Mouse (Mus musculus): ENCODE data around the gene Chst14. TPM values are rescaled to one million over a fixed set of nuclear protein-coding genes. Genes with fewer than 3 reads are reported as not detected.

The Chst14 gene
- polyA plus RNA-seq, 1 experiment from 2014 or later: 3.5 TPM

- peaks cover 21% of the 10 kb centered on the region for H3K27me3 ChIP-seq (ENCODE audit: control insufficient read depth, insufficient read depth, low read length)
- peak; percentile 18 for ATAC-seq (ENCODE audit: low read depth)
- peak overlapping the region; percentile 86 for H3K27ac ChIP-seq (ENCODE audit: low read depth, low read length)
- peak overlapping the region; percentile 90 for H3K9ac ChIP-seq (replicated peaks; ENCODE audit: low read depth, low read length)
- WGBS: 0% methylated on average over 59 of the region's 106 CpGs
- H3K4me3 ChIP-seq (ENCODE audit: low read depth, low read length): peak overlapping the region; percentile 90
- no peaks in the 10 kb centered on the region for H3K9me3 ChIP-seq (ENCODE audit: control insufficient read depth, low read length)
- peaks cover 26% of the 10 kb centered on the region for H3K4me1 ChIP-seq (ENCODE audit: control insufficient read depth, insufficient read depth, low read length)
- H3K4me2 ChIP-seq (ENCODE audit: low read depth, low read length): peak overlapping the region; percentile 99
- H3K36me3 ChIP-seq (ENCODE audit: control insufficient read depth, insufficient read depth, low read length): no peaks in the 10 kb centered on the region
Observed at GRCm38 (mm10) chr2:118902051-118903025, 24.0 kb upstream of the Chst14 start.

GRCm38 (mm10) chr2:118903333-118903741, 23.0 kb upstream of the Chst14 start:
- H3K4me3 ChIP-seq (ENCODE audit: low read depth, low read length): peak overlapping the region; percentile 90
- no peak for ATAC-seq (ENCODE audit: low read depth)
- no peaks in the 10 kb centered on the region for H3K9me3 ChIP-seq (ENCODE audit: control insufficient read depth, low read length)
- peak overlapping the region; percentile 99 for H3K4me2 ChIP-seq (ENCODE audit: low read depth, low read length)
- H3K9ac ChIP-seq (replicated peaks; ENCODE audit: low read depth, low read length): peak overlapping the region; percentile 90
- H3K27ac ChIP-seq (ENCODE audit: low read depth, low read length): no peak overlapping the region
- H3K36me3 ChIP-seq (ENCODE audit: control insufficient read depth, insufficient read depth, low read length): no peaks in the 10 kb centered on the region
- H3K4me1 ChIP-seq (ENCODE audit: control insufficient read depth, insufficient read depth, low read length): peaks cover 23% of the 10 kb centered on the region
- peaks cover 13% of the 10 kb centered on the region for H3K27me3 ChIP-seq (ENCODE audit: control insufficient read depth, insufficient read depth, low read length)
- 8% methylated on average over 10 of the region's 10 CpGs for WGBS

GRCm38 (mm10) chr2:118905433-118906117, 20.7 kb upstream of the Chst14 start:
- no peaks in the 10 kb centered on the region for H3K36me3 ChIP-seq (ENCODE audit: control insufficient read depth, insufficient read depth, low read length)
- H3K27me3 ChIP-seq (ENCODE audit: control insufficient read depth, insufficient read depth, low read length): no peaks in the 10 kb centered on the region
- no peaks in the 10 kb centered on the region for H3K9me3 ChIP-seq (ENCODE audit: control insufficient read depth, low read length)
- no peak overlapping the region for H3K27ac ChIP-seq (ENCODE audit: low read depth, low read length)
- 83% methylated on average over 7 of the region's 7 CpGs for WGBS
- ATAC-seq (ENCODE audit: low read depth): no peak
- peaks cover 17% of the 10 kb centered on the region for H3K4me1 ChIP-seq (ENCODE audit: control insufficient read depth, insufficient read depth, low read length)
- H3K4me3 ChIP-seq (ENCODE audit: low read depth, low read length): no peak overlapping the region
- H3K9ac ChIP-seq (replicated peaks; ENCODE audit: low read depth, low read length): no peak overlapping the region
- H3K4me2 ChIP-seq (ENCODE audit: low read depth, low read length): no peak overlapping the region

GRCm38 (mm10) chr2:118906118-118906492, 20.2 kb upstream of the Chst14 start:
- ATAC-seq (ENCODE audit: low read depth): no peak
- H3K27ac ChIP-seq (ENCODE audit: low read depth, low read length): no peak overlapping the region
- no peaks in the 10 kb centered on the region for H3K36me3 ChIP-seq (ENCODE audit: control insufficient read depth, insufficient read depth, low read length)
- 73% methylated on average over 5 of the region's 5 CpGs for WGBS
- H3K9ac ChIP-seq (replicated peaks; ENCODE audit: low read depth, low read length): no peak overlapping the region
- H3K9me3 ChIP-seq (ENCODE audit: control insufficient read depth, low read length): no peaks in the 10 kb centered on the region
- H3K4me2 ChIP-seq (ENCODE audit: low read depth, low read length): no peak overlapping the region
- H3K4me1 ChIP-seq (ENCODE audit: control insufficient read depth, insufficient read depth, low read length): peaks cover 17% of the 10 kb centered on the region
- no peaks in the 10 kb centered on the region for H3K27me3 ChIP-seq (ENCODE audit: control insufficient read depth, insufficient read depth, low read length)
- H3K4me3 ChIP-seq (ENCODE audit: low read depth, low read length): no peak overlapping the region

- no peak overlapping the region for H3K27ac ChIP-seq (ENCODE audit: low read depth, low read length)
- no peak overlapping the region for H3K9ac ChIP-seq (replicated peaks; ENCODE audit: low read depth, low read length)
- WGBS: 91% methylated on average over 3 of the region's 3 CpGs
- H3K4me1 ChIP-seq (ENCODE audit: control insufficient read depth, insufficient read depth, low read length): peaks cover 17% of the 10 kb centered on the region
- H3K4me2 ChIP-seq (ENCODE audit: low read depth, low read length): no peak overlapping the region
- H3K9me3 ChIP-seq (ENCODE audit: control insufficient read depth, low read length): no peaks in the 10 kb centered on the region
- H3K36me3 ChIP-seq (ENCODE audit: control insufficient read depth, insufficient read depth, low read length): no peaks in the 10 kb centered on the region
- no peak overlapping the region for H3K4me3 ChIP-seq (ENCODE audit: low read depth, low read length)
- no peak for ATAC-seq (ENCODE audit: low read depth)
- H3K27me3 ChIP-seq (ENCODE audit: control insufficient read depth, insufficient read depth, low read length): no peaks in the 10 kb centered on the region
Observed at GRCm38 (mm10) chr2:118907781-118908180, 18.5 kb upstream of the Chst14 start.

- WGBS: 77% methylated on average over 1 of the region's 1 CpGs
- H3K4me3 ChIP-seq (ENCODE audit: low read depth, low read length): no peak overlapping the region
- ATAC-seq (ENCODE audit: low read depth): no peak
- H3K27me3 ChIP-seq (ENCODE audit: control insufficient read depth, insufficient read depth, low read length): no peaks in the 10 kb centered on the region
- no peak overlapping the region for H3K27ac ChIP-seq (ENCODE audit: low read depth, low read length)
- H3K9ac ChIP-seq (replicated peaks; ENCODE audit: low read depth, low read length): no peak overlapping the region
- no peak overlapping the region for H3K4me2 ChIP-seq (ENCODE audit: low read depth, low read length)
- H3K9me3 ChIP-seq (ENCODE audit: control insufficient read depth, low read length): no peaks in the 10 kb centered on the region
- H3K4me1 ChIP-seq (ENCODE audit: control insufficient read depth, insufficient read depth, low read length): peaks cover 12% of the 10 kb centered on the region; the same call in 1 of the 2 replicates
- no peaks in the 10 kb centered on the region for H3K36me3 ChIP-seq (ENCODE audit: control insufficient read depth, insufficient read depth, low read length)
Observed at GRCm38 (mm10) chr2:118909151-118909550, 17.1 kb upstream of the Chst14 start.

- WGBS: 79% methylated on average over 7 of the region's 7 CpGs
- Histone ChIP-seq H3K4me3 (ENCODE audit: low read depth, low read length) (no peak overlapping the region), H3K4me2 (ENCODE audit: low read depth, low read length) (no peak overlapping the region), H3K27ac (ENCODE audit: low read depth, low read length) (no peak overlapping the region), H3K36me3 (ENCODE audit: control insufficient read depth, insufficient read depth, low read length) (no peaks in the 10 kb centered on the region), H3K27me3 (ENCODE audit: control insufficient read depth, insufficient read depth, low read length) (no peaks in the 10 kb centered on the region), H3K4me1 (ENCODE audit: control insufficient read depth, insufficient read depth, low read length) (peaks cover 6% of the 10 kb centered on the region; the same call in 1 of the 2 replicates), H3K9ac (replicated peaks; ENCODE audit: low read depth, low read length) (no peak overlapping the region), H3K9me3 (ENCODE audit: control insufficient read depth, low read length) (no peaks in the 10 kb centered on the region)
- no peak for ATAC-seq (ENCODE audit: low read depth)
Observed at GRCm38 (mm10) chr2:118910605-118911278, 15.6 kb upstream of the Chst14 start.

GRCm38 (mm10) chr2:118912706-118913105, 13.6 kb upstream of the Chst14 start:
- Histone ChIP-seq H3K9me3 (ENCODE audit: control insufficient read depth, low read length) (no peaks in the 10 kb centered on the region), H3K4me1 (ENCODE audit: control insufficient read depth, insufficient read depth, low read length) (peaks cover 6% of the 10 kb centered on the region; the same call in 1 of the 2 replicates), H3K27ac (ENCODE audit: low read depth, low read length) (no peak overlapping the region), H3K9ac (replicated peaks; ENCODE audit: low read depth, low read length) (no peak overlapping the region), H3K27me3 (ENCODE audit: control insufficient read depth, insufficient read depth, low read length) (no peaks in the 10 kb centered on the region), H3K4me3 (ENCODE audit: low read depth, low read length) (no peak overlapping the region), H3K36me3 (ENCODE audit: control insufficient read depth, insufficient read depth, low read length) (0 out of 2 replicates have a peak, but pooled peaks cover 4% of the 10 kb centered on the region), H3K4me2 (ENCODE audit: low read depth, low read length) (no peak overlapping the region)
- WGBS: 70% methylated on average over 8 of the region's 8 CpGs
- ATAC-seq (ENCODE audit: low read depth): no peak

All from neural tube, embryonic 14.5 days (tissue).